Comparison of ENCODE assay signal across 38 mouse cellular contexts in genomic region chr16:38369431-38369830, GRCm38 (mm10). TPM values are rescaled to one million over a fixed set of nuclear protein-coding genes. Genes with fewer than 3 reads are reported as not detected.
DNase-seq lines count a peak whose midpoint lies in the region; ATAC-seq and TF ChIP-seq lines count a peak whose summit lies in the region.
"Had no signal": no experiment of that assay in that cellular context is flagged by ENCODE, and none has a peak within 500 bp of the region (broad histone marks: within the 10 kb centered on the region; RNA-seq: fewer than 3 reads in every experiment).

No protein-coding gene starts in this region.

- TF ChIP-seq EP300 in liver, embryonic 14.5 days (IDR thresholded peaks at IDR 0.05; ENCODE audit: low read depth), result no peak
- TF ChIP-seq EP300 in liver, postnatal 0 days (IDR thresholded peaks at IDR 0.05; ENCODE audit: low read depth), result no peak

- peak; percentile 90 for DNase-seq in heart, adult 11 months
- DNase-seq in heart, postnatal 4 days, result no peak
- no peak for DNase-seq in heart, adult 8-10 months (ENCODE audit: low spot score)
- DNase-seq in liver, embryonic 14.5 days (ENCODE audit: low read depth in 3 of 3, low spot score in 3 of 3), result no peak
- DNase-seq in liver, postnatal 0 days, result no peak
- DNase-seq in left cerebral cortex, adult 18-20 months (ENCODE audit: low spot score in 2 of 2), result no peak
- DNase-seq: adrenal gland, postnatal 25 days; cerebellum, adult 11-12 months; cerebellum, adult 9-11 months; embryo, embryonic 11 days; forebrain, postnatal 0 days; gastrocnemius, postnatal 10 days; kidney, adult 11 months; kidney, postnatal 14 days; lung, postnatal 36 days; right cerebral cortex, adult 18-20 months; spleen, adult 18-20 months; thymus, adult 18-20 months; thymus, postnatal 25 days had no signal

- peaks cover 69% of the 10 kb centered on the region for H3K36me3 ChIP-seq in heart, embryonic 13.5 days
- H3K36me3 ChIP-seq in liver, embryonic 14.5 days (replicated peaks; ENCODE audit: control insufficient read depth, insufficient read depth, low read depth), result no peaks in the 10 kb centered on the region
- H3K36me3 ChIP-seq in liver, postnatal 0 days (replicated peaks; ENCODE audit: insufficient read depth, low read length), result no peaks in the 10 kb centered on the region
- H3K36me3 ChIP-seq: embryonic facial prominence, embryonic 13.5 days; hindbrain, embryonic 10.5 days; hindbrain, embryonic 15.5 days; limb, embryonic 12.5 days; neural tube, embryonic 12.5 days had no signal

- H3K4me2 ChIP-seq in heart, embryonic 13.5 days, result peak overlapping the region; percentile 59
- H3K4me2 ChIP-seq in liver, embryonic 14.5 days (ENCODE audit: low read depth), result no peak overlapping the region
- H3K4me2 ChIP-seq in liver, postnatal 0 days (ENCODE audit: low read depth, low read length), result no peak overlapping the region
- H3K4me2 ChIP-seq: embryonic facial prominence, embryonic 13.5 days; hindbrain, embryonic 15.5 days; limb, embryonic 12.5 days; midbrain, embryonic 11.5 days; neural tube, embryonic 12.5 days had no signal

- H3K4me3 ChIP-seq in heart, embryonic 13.5 days, result peak overlapping the region; percentile 30; the same call in 1 of the 2 replicates
- no peak overlapping the region for H3K4me3 ChIP-seq in liver, embryonic 14.5 days (ENCODE audit: insufficient read depth in 1 of 2, low read depth in 2 of 2, low read length in 2 of 2)
- no peak overlapping the region for H3K4me3 ChIP-seq in liver, postnatal 0 days (ENCODE audit: low read depth, low read length)
- H3K4me3 ChIP-seq: embryonic facial prominence, embryonic 13.5 days; erythroblast, embryonic 14.5 days; hindbrain, embryonic 10.5 days; hindbrain, embryonic 15.5 days; left cerebral cortex, adult 2 months; limb, embryonic 12.5 days; neural tube, embryonic 12.5 days had no signal

- peak overlapping the region; percentile 63 for H3K27ac ChIP-seq in heart, embryonic 13.5 days (replicated peaks)
- peak overlapping the region; percentile 98 for H3K27ac ChIP-seq in liver, embryonic 14.5 days
- no peak overlapping the region for H3K27ac ChIP-seq in liver, postnatal 0 days (ENCODE audit: low read depth)
- H3K27ac ChIP-seq: embryonic facial prominence, embryonic 13.5 days; hindbrain, embryonic 10.5 days; hindbrain, embryonic 15.5 days; left cerebral cortex, adult 2 months; limb, embryonic 12.5 days; neural tube, embryonic 12.5 days had no signal

- WGBS in heart, embryonic 13.5 days, result 80% methylated on average over 8 of the region's 8 CpGs
- WGBS in liver, embryonic 14.5 days (ENCODE audit: insufficient replicate concordance), result 82% methylated on average over 8 of the region's 8 CpGs
- 89% methylated on average over 8 of the region's 8 CpGs for WGBS in liver, postnatal 0 days (ENCODE audit: insufficient replicate concordance)

- no peaks in the 10 kb centered on the region for H3K27me3 ChIP-seq in heart, embryonic 13.5 days (replicated peaks)
- H3K27me3 ChIP-seq in liver, embryonic 14.5 days (ENCODE audit: control insufficient read depth, insufficient read depth, low read length), result no peaks in the 10 kb centered on the region
- H3K27me3 ChIP-seq in liver, postnatal 0 days (ENCODE audit: insufficient read depth, low read length), result no peaks in the 10 kb centered on the region
- H3K27me3 ChIP-seq: embryonic facial prominence, embryonic 13.5 days; hindbrain, embryonic 15.5 days; limb, embryonic 12.5 days; neural tube, embryonic 12.5 days had no signal

- no peaks in the 10 kb centered on the region for H3K9me3 ChIP-seq in heart, embryonic 13.5 days
- H3K9me3 ChIP-seq in liver, embryonic 14.5 days (ENCODE audit: control insufficient read depth, low read length), result no peaks in the 10 kb centered on the region
- no peaks in the 10 kb centered on the region for H3K9me3 ChIP-seq in liver, postnatal 0 days (ENCODE audit: low read length)
- H3K9me3 ChIP-seq: embryonic facial prominence, embryonic 13.5 days; hindbrain, embryonic 10.5 days; hindbrain, embryonic 15.5 days; limb, embryonic 12.5 days; neural tube, embryonic 12.5 days had no signal

- no peak for ATAC-seq in heart, embryonic 13.5 days (ENCODE audit: extremely low read depth, insufficient number of reproducible peaks, low FRiP score, low TSS enrichment)
- no peak for ATAC-seq in liver, embryonic 14.5 days (ENCODE audit: insufficient read depth)
- no peak for ATAC-seq in liver, postnatal 0 days
- ATAC-seq: CD4-positive, CD25-positive, alpha-beta regulatory T cell, adult 4 months; forebrain, postnatal 0 days; inflammation-experienced regulatory T-cells, adult 6 months; midbrain, embryonic 16.5 days had no signal

- no peak for TF ChIP-seq CTCF in liver, embryonic 14.5 days (IDR thresholded peaks at IDR 0.05; ENCODE audit: low read depth)
- no peak for TF ChIP-seq CTCF in liver, postnatal 0 days (IDR thresholded peaks at IDR 0.05; ENCODE audit: low read depth)

- H3K9ac ChIP-seq in heart, embryonic 13.5 days, result peak overlapping the region; percentile 69
- no peak overlapping the region for H3K9ac ChIP-seq in liver, embryonic 14.5 days (replicated peaks)
- H3K9ac ChIP-seq in liver, postnatal 0 days (replicated peaks), result no peak overlapping the region
- H3K9ac ChIP-seq: embryonic facial prominence, embryonic 13.5 days; forebrain, postnatal 0 days; hindbrain, embryonic 15.5 days; limb, embryonic 12.5 days; neural tube, embryonic 12.5 days had no signal

- peaks cover 63% of the 10 kb centered on the region for H3K4me1 ChIP-seq in heart, embryonic 13.5 days
- H3K4me1 ChIP-seq in liver, embryonic 14.5 days (replicated peaks; ENCODE audit: control insufficient read depth in 2 of 2, insufficient read depth in 2 of 2, low read length in 1 of 2), result peaks cover 42 to 57% of the 10 kb centered on the region in 2 experiments
- H3K4me1 ChIP-seq in liver, postnatal 0 days (ENCODE audit: insufficient read depth), result peaks cover 20% of the 10 kb centered on the region
- H3K4me1 ChIP-seq: embryonic facial prominence, embryonic 13.5 days; hindbrain, embryonic 15.5 days; neural tube, embryonic 12.5 days had no signal

RNA-seq across cellular contexts. Expression of gene Popdc2, which starts 7.4 kb away (rescaled TPM):
- 100 to 1,000 TPM; 764 to 831 TPM for total RNA-seq in heart, postnatal 4 days (2021)
- 298 and 317 TPM in 2 replicates for polyA plus RNA-seq in heart, embryonic 13.5 days (2015; fragmentation: Nextera tagmentation; extraction: Ambion mirVana)
- 100 to 1,000 TPM; 451 to 631 (median 553) TPM for total RNA-seq in heart, adult 8-10 months (2022)
- 23.2 and 28.6 TPM in 2 replicates for polyA plus RNA-seq in liver, embryonic 14.5 days (2012; rRNA removed)
- polyA plus RNA-seq in liver, embryonic 14.5 days (2014; fragmentation: Nextera tagmentation; extraction: Ambion mirVana), result 23.4 and 24.5 TPM in 2 replicates
- 10.8 and 12.6 TPM in 2 replicates for polyA plus RNA-seq in liver, postnatal 0 days (2015; fragmentation: Nextera tagmentation; extraction: Ambion mirVana)
- 1 to 10 TPM in 1 of 2 experiments, under 1 TPM in 1; 0.89 to 1.3 TPM for total RNA-seq in left cerebral cortex, adult 18-20 months (2021)

RNA-seq across cellular contexts. Expression of gene Gm21987, which starts 22.6 kb away (rescaled TPM):
- total RNA-seq in heart, postnatal 4 days (2021), result 1 to 10 TPM; 1.1 to 1.6 TPM
- 5.1 and 5.7 TPM in 2 replicates for polyA plus RNA-seq in heart, embryonic 13.5 days (2015; fragmentation: Nextera tagmentation; extraction: Ambion mirVana)
- not detected for total RNA-seq in heart, adult 8-10 months (2022)
- not detected in 2 replicates for polyA plus RNA-seq in liver, embryonic 14.5 days (2012; rRNA removed)
- polyA plus RNA-seq in liver, embryonic 14.5 days (2014; fragmentation: Nextera tagmentation; extraction: Ambion mirVana), result not detected in 2 replicates
- not detected in 2 replicates for polyA plus RNA-seq in liver, postnatal 0 days (2015; fragmentation: Nextera tagmentation; extraction: Ambion mirVana)
- not detected for total RNA-seq in left cerebral cortex, adult 18-20 months (2021)
- total RNA-seq: adrenal gland, adult 18-20 months; adrenal gland, postnatal 25 days; forebrain, postnatal 0 days; gastrocnemius, postnatal 10 days; layer of hippocampus, adult 18-20 months; layer of hippocampus, postnatal 10 days; left cerebral cortex, adult 2 months; megakaryocyte, adult 5-6 weeks had no signal
- polyA plus RNA-seq: CD4-positive, CD25-positive, alpha-beta regulatory T cell, adult 4 months; embryonic facial prominence, embryonic 13.5 days; forebrain, embryonic 11.5 days; forebrain, postnatal 0 days; hindbrain, embryonic 10.5 days; hindbrain, embryonic 15.5 days; inflammation-experienced regulatory T-cells, adult 6 months; kidney, embryonic 14.5 days; limb, embryonic 12.5 days; liver, embryonic 16.5 days; midbrain, embryonic 11.5 days; midbrain, embryonic 16.5 days; neural tube, embryonic 12.5 days had no signal

RNA-seq across cellular contexts. Expression of gene Cox17, which starts 22.6 kb away (rescaled TPM):
- 100 to 1,000 TPM; 203 to 222 TPM for total RNA-seq in heart, postnatal 4 days (2021)
- polyA plus RNA-seq in heart, embryonic 13.5 days (2015; fragmentation: Nextera tagmentation; extraction: Ambion mirVana), result 237 and 277 TPM in 2 replicates
- total RNA-seq in heart, adult 8-10 months (2022), result 100 to 1,000 TPM; 269 to 387 (median 331) TPM
- 124 and 227 TPM in 2 replicates for polyA plus RNA-seq in liver, embryonic 14.5 days (2012; rRNA removed)
- 351 and 369 TPM in 2 replicates for polyA plus RNA-seq in liver, embryonic 14.5 days (2014; fragmentation: Nextera tagmentation; extraction: Ambion mirVana)
- polyA plus RNA-seq in liver, postnatal 0 days (2015; fragmentation: Nextera tagmentation; extraction: Ambion mirVana), result 274 and 276 TPM in 2 replicates
- 100 to 1,000 TPM; 140 to 142 TPM for total RNA-seq in left cerebral cortex, adult 18-20 months (2021)

RNA-seq across cellular contexts. Expression of gene Maats1, which starts 27.5 kb away (rescaled TPM):
- under 1 TPM in 1 of 2 experiments, not detected in 1; 0.09 TPM for total RNA-seq in heart, postnatal 4 days (2021)
- polyA plus RNA-seq in heart, embryonic 13.5 days (2015; fragmentation: Nextera tagmentation; extraction: Ambion mirVana), result 0.16 TPM in 1 of 2 replicates, not detected in the other
- total RNA-seq in heart, adult 8-10 months (2022), result not detected
- polyA plus RNA-seq in liver, embryonic 14.5 days (2012; rRNA removed), result 0.01 TPM in 1 of 2 replicates, not detected in the other
- polyA plus RNA-seq in liver, embryonic 14.5 days (2014; fragmentation: Nextera tagmentation; extraction: Ambion mirVana), result not detected in 2 replicates
- 0.04 TPM in 1 of 2 replicates, not detected in the other for polyA plus RNA-seq in liver, postnatal 0 days (2015; fragmentation: Nextera tagmentation; extraction: Ambion mirVana)
- total RNA-seq in left cerebral cortex, adult 18-20 months (2021), result 1 to 10 TPM in 1 of 2 experiments, under 1 TPM in 1; 0.82 to 1.5 TPM
- total RNA-seq: megakaryocyte, adult 5-6 weeks had no signal
- polyA plus RNA-seq: erythroblast, embryonic 14.5 days; kidney, embryonic 14.5 days had no signal

Comparison
In these comparisons a context has a peak if more than half of its experiments do, and no peak if none do; other contexts are left out.
1. RNA of gene Popdc2, which starts 7.4 kb away (total RNA-seq): 764 to 831 TPM in heart, postnatal 4 days and 451 to 631 TPM in heart, adult 8-10 months; 0.89 to 1.3 TPM in left cerebral cortex, adult 18-20 months; every median in the first group is over 100 times any median in the second.